Mouse (Mus musculus) thymus, adult 2 months (tissue): ENCODE measurements around the gene Scyl2. TPM values are rescaled to one million over a fixed set of nuclear protein-coding genes. Genes with fewer than 3 reads are reported as not detected.

ENCODE experiments used
- DNase-seq: peaks from one replicate; pipeline ENCODE4 v3.0.0; 2021
- H3K27ac ChIP-seq: fragments of 200-500 bp; 2 replicates; pipeline ENCODE4 v1.5.1; 2012; ENCODE audit warnings: low read length, control low read depth; ENCODE audit not compliant: control insufficient read depth, insufficient read depth
- H3K27me3 ChIP-seq: fragments of 200-500 bp; 2 replicates; pipeline ENCODE4 v1.6.1; 2012; ENCODE audit warnings: mild to moderate bottlenecking, low read length, moderate library complexity, mixed read lengths; ENCODE audit not compliant: control insufficient read depth, insufficient read depth
- H3K36me3 ChIP-seq: fragments of 200-500 bp; 2 replicates; pipeline ENCODE4 v1.6.1; 2012; ENCODE audit warnings: mild to moderate bottlenecking, low read length, moderate library complexity; ENCODE audit not compliant: control insufficient read depth, insufficient read depth
- H3K4me1 ChIP-seq: fragments of 200-500 bp; replicated peaks from 2 replicates; pipeline ENCODE4 v1.6.1; 2012; ENCODE audit warnings: low read length; ENCODE audit not compliant: control insufficient read depth, insufficient read depth
- H3K4me3 ChIP-seq: fragments of 200-500 bp; 2 replicates; pipeline ENCODE4 v1.5.1; 2012; ENCODE audit warnings: mild to moderate bottlenecking, low read length, control low read depth, moderate library complexity; ENCODE audit not compliant: control insufficient read depth, insufficient read depth
- CTCF ChIP-seq: fragments of 200-500 bp; IDR thresholded peaks from 2 replicates; pipeline ENCODE4 v1.5.1; 2012; ENCODE audit warnings: mild to moderate bottlenecking, control low read depth, low read length, moderate library complexity, borderline replicate concordance; ENCODE audit not compliant: control insufficient read depth, poor library complexity, insufficient read depth; ENCODE audit errors: extremely low read depth
- POLR2A ChIP-seq: fragments of 200-500 bp; IDR thresholded peaks from 2 replicates; pipeline ENCODE4 v1.6.1; 2012; ENCODE audit warnings: mild to moderate bottlenecking, low read length, control low read depth, moderate library complexity; ENCODE audit not compliant: control insufficient read depth, poor library complexity, insufficient read depth; ENCODE audit errors: extremely low read depth
- WGBS: fragments of 180-500 bp; shearing (Covaris S2); methylation state at CpG from one replicate; pipeline ENCODE4 v1.1.7; 2018; 5-methylcytosine and 5-hydroxymethylcytosine counted together
- polyA plus RNA-seq: library from polyadenylated mRNA; depleted of rRNA; stranded (reverse); fragments of >200 nt; gene quantifications from 2 replicates; pipeline ENCODE4 v1.2.3, GENCODE M21; 2012

Gene Scyl2
- polyA plus RNA-seq, 1 experiment = 23.1 TPM

- H3K27me3 ChIP-seq = no peaks in the 10 kb centered on the region
- no peak overlapping the region for H3K27ac ChIP-seq
- TF ChIP-seq POLR2A (no peak), CTCF (no peak)
- H3K36me3 ChIP-seq = peaks cover under 1% of the 10 kb centered on the region; the same call in 1 of the 2 replicates
- WGBS = 87% methylated on average over 5 of the region's 5 CpGs
- no peak for DNase-seq
- H3K4me3 ChIP-seq = no peak overlapping the region
- no peaks in the 10 kb centered on the region for H3K4me1 ChIP-seq
Observed at GRCm38 (mm10) chr10:89635018-89635417, 51.1 kb downstream of the Scyl2 start.

DNA sequence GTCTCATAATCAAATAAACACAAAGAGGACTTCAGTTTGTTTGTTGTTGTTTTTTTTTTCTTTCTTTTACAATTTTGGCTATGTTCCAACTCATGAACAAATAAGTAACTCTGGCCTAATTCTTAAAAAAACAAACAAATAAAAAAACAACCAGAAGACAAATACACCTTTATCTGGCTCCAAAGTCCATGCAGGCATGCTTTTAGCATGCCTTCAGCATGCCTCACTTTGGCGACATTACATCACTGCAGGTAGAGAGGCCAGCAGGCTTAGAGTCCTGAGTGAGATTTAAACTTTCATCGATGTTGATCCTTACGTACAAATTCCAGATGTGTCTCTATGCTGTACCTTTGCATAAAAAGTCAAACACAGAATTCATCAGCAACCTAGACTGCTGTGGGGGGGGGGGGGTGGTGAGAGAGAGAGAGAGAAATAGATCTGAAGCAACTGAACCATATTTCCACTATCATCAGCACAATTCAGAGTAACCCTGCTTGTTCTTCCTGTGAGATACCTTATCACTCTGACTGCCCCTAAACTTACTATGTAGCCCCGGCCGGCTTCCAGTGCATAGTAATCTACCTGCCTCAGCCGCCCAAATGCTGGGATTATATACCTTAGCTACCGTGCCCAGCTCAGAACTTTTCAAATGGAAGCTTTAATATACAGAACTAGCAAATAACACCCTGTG is 52.2 kb downstream of the Scyl2 start:
- TF ChIP-seq CTCF (no peak), POLR2A (no peak)
- Histone ChIP-seq H3K27ac (no peak overlapping the region), H3K27me3 (no peaks in the 10 kb centered on the region), H3K36me3 (no peaks in the 10 kb centered on the region), H3K4me1 (no peaks in the 10 kb centered on the region), H3K4me3 (no peak overlapping the region)
- WGBS = 96% methylated on average over 7 of the region's 7 CpGs
- no peak for DNase-seq

GRCm38 (mm10) chr10:89633121-89633520 is 53.0 kb downstream of the Scyl2 start:
- WGBS = 94% methylated on average over 4 of the region's 4 CpGs
- no peak overlapping the region for H3K4me3 ChIP-seq
- H3K4me1 ChIP-seq = no peaks in the 10 kb centered on the region
- H3K36me3 ChIP-seq = no peaks in the 10 kb centered on the region
- no peak overlapping the region for H3K27ac ChIP-seq
- no peaks in the 10 kb centered on the region for H3K27me3 ChIP-seq
- no peak for TF ChIP-seq POLR2A
- no peak for DNase-seq

DNA sequence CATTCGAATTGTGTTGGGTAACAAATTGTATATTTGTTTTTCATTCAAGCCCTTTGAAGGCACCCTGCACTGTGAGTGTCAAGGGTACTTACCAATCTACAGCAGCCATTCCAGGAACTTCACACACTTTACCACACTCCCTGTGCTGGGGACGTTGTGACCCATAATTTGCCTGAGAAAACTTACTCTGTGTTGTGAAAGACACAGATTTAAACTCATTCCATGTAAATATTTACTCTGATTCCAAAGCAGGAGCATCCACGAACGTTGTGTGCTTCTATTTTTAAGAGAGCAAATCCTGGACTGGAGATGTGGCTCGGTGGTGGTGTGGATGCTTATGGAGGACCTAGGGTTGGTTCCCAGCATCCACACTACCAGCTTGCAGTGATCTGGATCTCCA is 54.3 kb downstream of the Scyl2 start:
- Histone ChIP-seq H3K27me3 (no peaks in the 10 kb centered on the region), H3K4me1 (no peaks in the 10 kb centered on the region), H3K27ac (no peak overlapping the region), H3K36me3 (no peaks in the 10 kb centered on the region), H3K4me3 (no peak overlapping the region)
- 87% methylated on average over 5 of the region's 5 CpGs for WGBS
- TF ChIP-seq CTCF (no peak), POLR2A (no peak)
- DNase-seq = no peak

- TF ChIP-seq POLR2A (no peak), CTCF (no peak)
Observed at GRCm38 (mm10) chr10:89630564-89630963, 55.5 kb downstream of the Scyl2 start.

GRCm38 (mm10) chr10:89630052-89630451 is 56.0 kb downstream of the Scyl2 start:
- Histone ChIP-seq H3K4me1 (no peaks in the 10 kb centered on the region), H3K27me3 (no peaks in the 10 kb centered on the region), H3K27ac (no peak overlapping the region), H3K36me3 (no peaks in the 10 kb centered on the region), H3K4me3 (no peak overlapping the region)
- DNase-seq = peak; percentile 44
- 33% methylated on average over 3 of the region's 3 CpGs for WGBS
- TF ChIP-seq POLR2A = no peak
- TF ChIP-seq CTCF = no peak

More at GRCm38 (mm10) chr10:89630564-89630963, 55.5 kb downstream of the Scyl2 start:
- no peaks in the 10 kb centered on the region for H3K36me3 ChIP-seq
- no peaks in the 10 kb centered on the region for H3K27me3 ChIP-seq
- H3K4me3 ChIP-seq = no peak overlapping the region
- H3K4me1 ChIP-seq = no peaks in the 10 kb centered on the region
- DNase-seq = no peak
- no peak overlapping the region for H3K27ac ChIP-seq
- WGBS = 96% methylated on average over 1 of the region's 1 CpGs

DNA sequence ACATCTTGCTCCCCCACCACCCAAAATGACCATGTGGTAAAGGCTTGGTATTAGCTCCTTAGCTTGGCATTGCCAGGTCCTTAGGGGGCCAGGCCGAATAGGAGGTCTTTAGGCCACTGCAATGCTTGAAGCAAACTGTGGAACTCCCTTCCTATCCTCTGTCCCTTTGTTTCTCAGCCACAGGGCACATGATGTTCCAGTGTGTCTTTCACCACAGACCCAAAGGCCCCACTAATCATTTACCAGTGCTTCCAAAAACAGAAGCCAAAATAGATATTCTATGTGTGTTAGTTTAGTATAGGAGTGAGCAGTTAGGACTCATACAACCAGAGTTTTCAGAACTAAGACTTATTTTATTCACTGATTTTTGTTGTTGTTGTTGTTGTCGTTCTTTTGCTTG is 59.4 kb downstream of the Scyl2 start:
- H3K36me3 ChIP-seq = no peaks in the 10 kb centered on the region
- no peaks in the 10 kb centered on the region for H3K4me1 ChIP-seq
- 95% methylated on average over 2 of the region's 2 CpGs for WGBS
- H3K27me3 ChIP-seq = no peaks in the 10 kb centered on the region
- no peak for TF ChIP-seq CTCF
- no peak for TF ChIP-seq POLR2A
- no peak overlapping the region for H3K4me3 ChIP-seq
- no peak overlapping the region for H3K27ac ChIP-seq
- DNase-seq = no peak
